Mouse (Mus musculus) kidney, postnatal 14 days (tissue): Measurements from ENCODE around the gene Catsperd.
"Not testable (repeated sequence)": the region's sequence is repeated elsewhere in the genome, so short reads cannot be mapped to it uniquely, and the experiment has no call there.

Experiments
- DNase-seq: peaks from one replicate; pipeline ENCODE4 v3.0.0; 2022; ENCODE audit warnings: mixed read lengths

Catsperd gene

GRCm38 (mm10) chr17:56627530-56628277 lies at the start of gene Catsperd:
Gene Catsperd (plus strand): TSS chr17:56628143.
- peak; percentile 73 for DNase-seq

DNA sequence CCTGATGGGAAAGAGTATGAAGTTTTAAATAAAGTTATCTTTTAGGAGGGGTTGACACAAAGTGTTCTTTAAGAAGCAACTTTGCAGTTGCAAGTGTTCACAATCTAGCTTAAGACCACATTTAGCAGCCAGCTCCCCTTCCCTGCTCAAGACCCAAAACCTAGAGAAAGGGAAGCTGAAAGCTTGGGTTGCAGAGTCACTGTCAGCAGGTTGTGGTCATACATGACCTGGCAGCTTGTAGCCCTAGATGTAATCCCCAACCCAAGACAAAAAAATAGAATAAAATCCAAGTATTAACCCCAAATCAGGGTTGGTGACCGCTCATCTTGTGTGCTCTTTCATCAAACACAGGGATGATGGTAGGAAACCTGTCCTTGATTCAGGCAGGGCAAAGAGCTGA lies 44.9 kb upstream of the Catsperd start:
- no peak for DNase-seq

- DNase-seq: no peak
These were observed 44.2 kb upstream of the Catsperd start for GRCm38 (mm10) chr17:56583611-56584256.

DNA sequence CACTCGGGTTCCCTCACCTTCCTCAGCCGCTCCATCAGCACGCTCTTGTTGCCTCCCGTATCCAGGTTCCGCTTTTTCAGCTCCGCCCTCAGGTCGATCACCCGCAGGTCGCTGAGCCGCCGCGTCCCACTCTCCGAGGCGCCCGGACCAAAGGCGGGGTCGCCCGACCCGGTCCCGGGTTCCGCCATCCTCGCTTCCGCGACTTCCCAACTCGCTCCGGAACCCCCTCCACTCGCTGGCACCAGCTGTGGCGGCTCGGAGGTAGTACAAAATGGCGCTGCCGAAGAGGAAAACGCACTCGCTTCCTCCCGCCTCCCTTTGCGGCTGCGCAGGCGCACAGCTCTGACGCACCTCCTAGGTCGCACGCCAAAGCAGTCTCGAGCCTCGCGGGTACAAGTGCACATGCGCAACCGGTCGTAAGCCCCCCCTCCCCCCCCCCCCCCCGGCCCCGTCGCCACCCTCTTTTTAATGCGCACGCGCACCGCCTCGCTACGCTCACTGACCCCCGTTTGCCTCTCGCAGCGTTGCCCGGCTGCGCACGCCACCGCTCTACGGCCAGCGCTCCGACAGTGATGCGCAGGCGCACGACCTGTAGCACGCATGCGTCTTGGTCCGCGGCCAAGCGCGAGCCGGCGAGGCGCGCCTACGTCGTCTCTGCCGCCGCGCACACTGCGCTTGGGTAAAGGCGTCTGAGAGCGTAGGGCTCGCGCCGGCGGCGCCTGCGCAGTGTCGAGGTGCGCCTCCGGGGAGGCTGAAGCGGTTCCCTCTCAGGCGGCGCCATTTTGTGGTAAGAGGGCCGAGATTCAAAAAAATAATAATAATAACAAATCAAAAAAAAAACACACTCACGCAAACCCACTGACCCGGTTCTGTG lies 43.4 kb upstream of the Catsperd start, which contains the start of the genes Safb2 and Safb:
Safb2 (minus strand) TSS at position 329 of the 874 bp plus-strand sequence.
Safb (plus strand) TSS at position 569 of the 874 bp plus-strand sequence.
- peak; percentile 99 for DNase-seq

GRCm38 (mm10) chr17:56585171-56585821 lies 42.6 kb upstream of the Catsperd start:
- DNase-seq: peak; percentile 68

DNA sequence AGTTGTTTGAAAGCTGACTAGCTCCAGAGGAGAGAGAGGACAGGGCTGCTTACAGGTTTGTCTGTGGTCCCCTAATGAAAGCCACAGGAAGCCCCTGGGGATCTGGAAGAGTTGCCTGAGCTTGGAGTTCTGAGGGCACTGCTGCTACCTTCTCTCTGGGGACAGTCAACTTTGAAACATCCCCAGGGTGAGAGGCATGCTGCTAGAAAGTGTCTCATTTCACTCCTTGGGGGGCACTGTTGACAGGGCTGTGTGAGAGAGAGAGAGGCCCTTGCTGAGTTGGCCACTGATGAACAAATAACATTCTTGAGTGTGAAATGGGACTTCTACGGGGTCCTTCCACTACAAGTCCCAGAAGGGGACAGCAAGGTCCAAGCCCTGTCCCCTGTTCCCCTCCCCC lies 40.2 kb upstream of the Catsperd start:
- DNase-seq: no peak

DNA sequence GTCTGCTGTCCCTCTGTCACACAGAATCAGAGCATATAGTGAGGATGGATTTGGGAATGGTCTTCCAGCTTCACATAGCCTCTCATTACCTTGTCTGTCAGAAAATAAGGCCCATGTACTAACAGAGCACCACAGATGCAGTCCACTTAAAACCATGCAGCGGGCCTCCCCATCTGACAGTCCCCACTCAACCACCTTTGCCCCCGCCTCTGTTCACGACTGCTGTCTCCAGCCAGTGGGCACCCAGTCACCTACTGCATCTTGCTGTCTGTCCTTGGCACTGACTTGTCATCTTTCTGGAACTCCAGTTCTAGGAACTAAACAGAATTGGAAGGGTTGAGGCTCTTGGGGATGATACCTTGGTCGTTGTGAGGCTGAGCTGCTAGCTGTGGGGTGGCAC lies 39.0 kb upstream of the Catsperd start:
- no peak for DNase-seq

- DNase-seq: no peak
These were observed 35.4 kb upstream of the Catsperd start for GRCm38 (mm10) chr17:56592553-56592952.

DNA sequence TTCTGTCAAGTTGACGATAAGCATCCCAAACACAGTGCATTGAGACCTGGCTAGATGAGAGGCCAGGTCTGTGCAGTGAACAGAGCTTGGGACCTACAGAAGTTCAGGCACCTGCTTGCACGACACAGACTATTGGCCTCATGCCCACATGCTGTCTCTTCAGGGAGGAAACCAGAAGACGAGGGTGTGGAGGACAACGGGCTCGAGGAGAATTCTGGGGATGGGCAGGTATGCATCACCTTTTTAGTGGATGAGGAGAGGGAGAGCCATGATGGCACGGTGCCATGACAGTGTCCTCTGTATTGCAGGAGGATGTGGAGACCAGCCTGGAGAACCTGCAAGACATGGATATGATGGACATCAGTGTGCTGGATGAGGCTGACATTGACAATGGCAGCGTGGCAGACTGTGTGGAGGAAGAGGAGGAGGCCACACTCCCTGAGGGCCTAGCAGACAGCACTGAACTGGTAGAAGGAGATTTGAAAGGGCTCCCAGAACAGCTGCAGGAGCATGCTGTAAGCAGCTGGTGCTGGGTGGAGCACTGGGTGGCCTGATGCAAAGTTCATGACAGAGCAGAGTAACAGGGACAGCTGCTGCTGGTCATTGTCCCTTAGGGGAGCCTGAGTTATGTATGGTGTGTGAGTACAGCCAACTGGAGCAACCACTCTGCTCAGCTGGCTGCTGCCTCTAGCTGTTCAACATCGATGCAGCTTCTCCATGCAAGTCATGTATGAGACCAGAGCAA lies 34.2 kb upstream of the Catsperd start:
- DNase-seq: peak; percentile 41

GRCm38 (mm10) chr17:56603186-56604069 lies 24.5 kb upstream of the Catsperd start:
- no peak for DNase-seq

DNA sequence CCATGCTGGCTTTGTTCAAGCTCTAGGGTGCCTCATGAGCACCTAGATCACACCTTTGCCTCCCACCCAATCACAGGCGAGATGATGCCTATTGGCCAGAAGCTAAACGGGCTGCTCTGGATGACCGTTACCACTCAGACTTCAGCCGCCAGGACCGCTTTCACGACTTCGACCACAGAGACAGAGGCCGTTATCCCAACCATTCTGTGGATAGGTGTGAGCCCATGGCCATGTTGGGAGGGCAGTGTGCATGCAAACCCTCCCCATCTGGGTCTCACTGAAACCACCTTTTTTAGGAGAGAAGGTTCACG lies 23.9 kb upstream of the Catsperd start:
- DNase-seq: no peak

- no peak for DNase-seq
These were observed 23.5 kb upstream of the Catsperd start for GRCm38 (mm10) chr17:56604422-56604821.

DNA sequence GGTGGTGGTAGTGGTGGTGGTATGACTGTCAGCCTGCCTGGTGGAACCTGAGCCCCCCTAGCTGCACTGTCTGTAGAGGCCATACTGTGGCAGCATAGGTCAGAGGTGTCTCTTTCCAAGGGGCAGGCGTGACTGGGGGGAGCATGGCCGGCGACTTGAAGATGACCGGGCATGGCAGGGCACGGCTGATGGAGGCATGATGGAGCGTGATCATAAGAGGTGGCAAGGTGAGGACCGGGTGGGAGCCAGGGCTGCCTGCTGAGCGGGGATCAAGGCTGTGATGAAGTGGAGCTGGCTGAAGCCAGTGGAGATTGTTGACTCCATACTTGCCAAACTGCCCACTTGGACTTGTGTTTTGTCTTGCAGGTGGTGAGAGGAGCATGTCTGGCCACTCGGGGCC lies 22.5 kb upstream of the Catsperd start:
- DNase-seq: no peak

DNA sequence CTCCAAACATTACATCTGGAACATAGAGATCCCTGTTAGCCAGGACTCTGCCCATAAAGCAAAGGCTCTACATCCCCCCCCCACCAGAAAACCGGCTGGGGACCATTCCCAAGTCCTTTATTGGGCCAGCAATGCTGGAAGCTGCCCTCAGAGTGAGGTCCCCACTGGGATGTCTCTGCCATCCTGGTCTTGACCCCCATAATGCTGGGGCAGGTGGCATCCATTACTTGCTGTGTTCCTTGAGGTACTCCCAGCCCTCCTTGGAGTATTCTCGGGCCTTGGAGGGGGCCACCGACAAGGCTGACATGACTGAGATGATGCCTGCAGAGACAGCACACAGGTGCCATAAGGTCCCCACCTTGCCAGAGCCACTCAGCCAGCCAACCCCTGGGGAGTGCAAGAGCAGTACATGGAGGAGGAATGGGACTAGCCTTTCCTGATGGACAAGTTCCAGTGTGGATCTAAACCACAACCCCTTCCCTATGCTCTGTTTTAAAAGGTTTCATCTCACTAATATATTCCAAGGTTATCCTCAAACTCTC lies 20.4 kb upstream of the Catsperd start:
- DNase-seq: no peak

GRCm38 (mm10) chr17:56608699-56609098 lies 19.2 kb upstream of the Catsperd start:
- DNase-seq: no peak

DNA sequence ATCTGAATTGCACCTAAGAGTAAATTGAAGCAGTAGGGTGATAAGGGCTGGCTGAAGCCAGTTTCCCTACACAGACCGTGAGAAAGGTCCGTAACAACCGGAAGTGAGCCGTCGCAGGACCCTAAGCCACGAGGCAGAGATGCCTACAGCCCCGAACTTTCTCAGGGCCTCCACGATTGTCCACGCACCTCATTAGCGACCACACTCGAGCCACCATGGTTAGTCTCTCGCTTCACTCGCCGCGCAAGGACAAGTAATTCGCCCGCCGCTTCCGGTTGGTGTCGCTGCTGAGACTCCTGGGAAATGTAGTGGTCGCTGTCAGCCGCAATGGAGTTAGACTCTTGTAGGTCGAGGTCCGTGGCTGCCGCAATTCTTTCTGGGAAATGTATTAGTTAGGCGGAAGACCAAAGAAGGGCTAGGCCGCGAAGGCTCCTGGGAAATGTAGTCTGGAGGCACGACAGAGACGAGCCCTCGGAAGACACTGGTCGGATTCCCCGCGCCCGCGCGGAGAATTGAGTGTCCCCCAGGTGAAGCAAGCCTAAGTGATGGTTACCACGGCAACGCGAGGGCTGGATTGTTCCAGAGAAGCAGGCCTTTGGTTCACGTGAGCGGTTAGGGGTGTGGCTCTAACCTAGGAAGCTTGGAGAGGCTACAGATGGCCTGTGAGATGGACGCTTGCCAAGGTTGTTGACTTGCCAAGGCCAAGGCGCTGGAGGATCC lies 18.3 kb upstream of the Catsperd start, which contains the start of gene 2410015M20Rik:
2410015M20Rik (minus strand) TSS at position 320 of the 720 bp plus-strand sequence.
- peak; percentile 97 for DNase-seq

- DNase-seq: no peak
These were observed 16.6 kb upstream of the Catsperd start for GRCm38 (mm10) chr17:56611323-56611722.

DNA sequence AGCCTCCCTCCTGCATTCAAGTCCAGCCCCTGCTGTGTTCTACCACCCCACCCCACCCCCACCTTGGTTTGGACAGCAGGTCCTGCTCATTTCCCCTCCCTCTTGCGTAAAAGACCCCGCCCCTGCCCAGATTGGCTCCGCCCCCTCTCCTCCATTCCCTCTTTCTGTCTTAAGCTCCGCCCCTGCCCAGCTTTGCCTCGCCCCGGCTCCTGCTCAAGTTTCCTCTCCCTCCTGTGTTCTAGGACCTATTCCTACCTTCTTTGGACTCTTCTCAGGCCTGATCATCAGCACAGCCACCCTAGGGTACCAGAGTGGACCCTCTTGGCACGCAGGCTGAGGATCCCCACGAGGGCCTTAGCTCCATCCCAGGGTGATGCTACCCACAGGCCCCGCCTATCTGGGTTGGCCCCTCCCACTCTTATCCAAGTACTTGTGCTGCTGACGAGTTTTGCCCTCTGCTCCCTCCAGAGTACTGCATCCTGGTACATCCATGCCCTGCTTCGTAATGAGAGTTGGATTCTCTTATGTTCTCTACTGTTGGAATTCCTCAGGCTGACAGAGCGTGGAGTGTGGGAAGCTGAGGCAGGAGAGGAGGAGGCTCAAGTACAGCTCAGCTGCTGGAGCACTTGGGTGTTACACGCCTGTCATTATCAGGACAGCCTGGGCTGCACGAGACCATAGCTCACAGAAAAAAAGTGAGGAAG lies 15.9 kb upstream of the Catsperd start:
- DNase-seq: peak; percentile 54

- DNase-seq: not testable (repeated sequence)
These were observed 15.4 kb upstream of the Catsperd start for GRCm38 (mm10) chr17:56612565-56612939.
